Mouse (Mus musculus): ENCODE results near the gene Zfp978.
"Not testable (repeated sequence)": the region's sequence is repeated elsewhere in the genome, so short reads cannot be mapped to it uniquely, and the experiment has no call there.

DNA sequence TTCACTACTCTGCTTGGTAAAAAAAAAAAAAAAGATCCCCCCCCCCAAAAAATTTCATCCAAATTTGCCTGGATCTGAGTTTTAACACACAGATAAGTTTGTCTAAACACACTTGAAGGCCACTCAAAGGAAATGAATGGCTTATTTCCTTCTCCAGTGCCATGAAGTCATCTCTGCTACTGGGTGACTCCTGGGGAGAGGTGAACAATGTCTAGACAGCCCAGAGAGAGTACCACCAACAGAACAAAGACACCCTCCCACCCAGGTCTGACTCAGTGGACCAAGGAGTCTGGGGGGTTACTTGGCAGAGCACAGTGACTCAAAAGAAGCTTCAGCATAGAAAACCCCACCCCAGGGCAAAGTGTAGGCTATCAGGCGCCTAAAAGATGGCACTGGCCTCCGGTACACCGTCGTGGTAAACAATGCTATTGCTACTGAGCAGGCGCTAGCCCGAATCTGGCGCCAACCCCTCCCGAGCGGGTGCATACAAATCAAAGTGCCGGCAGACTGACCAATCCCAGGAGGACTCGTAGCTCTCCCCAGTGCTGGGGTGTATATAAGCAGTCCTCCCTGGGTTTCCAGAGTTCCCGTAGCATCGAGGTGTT lies 9.6 kb upstream of the Zfp978 start:
- not testable (repeated sequence) for TF ChIP-seq CTCF, EP300 (IDR thresholded peaks at IDR 0.05)
